Mouse (Mus musculus) MEL (cell line): ENCODE measurements around the gene Syn3. TPM values are rescaled to one million over a fixed set of nuclear protein-coding genes. Genes with fewer than 3 reads are reported as not detected.

Source experiments
- DNase-seq: peaks from one replicate; pipeline ENCODE4 v3.0.0; 2011; ENCODE audit warnings: low read depth, low spot score
- H3K27ac ChIP-seq: 2 replicates; pipeline ENCODE4 v1.5.1; 2012; ENCODE audit warnings: low read depth, mild to moderate bottlenecking, control low read depth, low read length, moderate library complexity; ENCODE audit not compliant: control insufficient read depth
- H3K27me3 ChIP-seq, 2 experiments: fragments of 150-350 bp in 1 of 2; sonication (generic) in 1 of 2; 2 replicates each; pipeline ENCODE4 v1.6.1; 2012; ENCODE audit warnings: low read length in 2 of 2, mild to moderate bottlenecking in 2 of 2, improper control_type of control experiment in 1 of 2, moderate library complexity in 1 of 2; ENCODE audit not compliant: insufficient read depth in 2 of 2, control insufficient read depth in 1 of 2
- H3K36me3 ChIP-seq, 2 experiments: 2 replicates each; pipeline ENCODE4 v1.6.1; 2012 to 2014; ENCODE audit warnings: low read length in 2 of 2, improper control_type of control experiment in 1 of 2, inconsistent platforms in 1 of 2, mild to moderate bottlenecking in 1 of 2; ENCODE audit not compliant: insufficient read depth in 2 of 2, control insufficient read depth in 1 of 2
- H3K4me1 ChIP-seq, 2 experiments: fragments of 150-350 bp in 1 of 2; sonication (generic) in 1 of 2; 2 replicates each; pipeline ENCODE4 v1.6.1; 2012; ENCODE audit warnings: low read length in 2 of 2, improper control_type of control experiment in 1 of 2, mild to moderate bottlenecking in 1 of 2; ENCODE audit not compliant: insufficient read depth in 2 of 2, control insufficient read depth in 1 of 2
- H3K4me3 ChIP-seq, 2 experiments: fragments of 150-350 bp in 1 of 2; sonication (generic) in 1 of 2; 2 replicates each; pipeline ENCODE4 v1.5.1; 2012; ENCODE audit warnings: low read depth in 2 of 2, low read length in 2 of 2, mild to moderate bottlenecking in 2 of 2, moderate library complexity in 2 of 2, control low read depth in 1 of 2, improper control_type of control experiment in 1 of 2; ENCODE audit not compliant: control insufficient read depth in 1 of 2, insufficient read depth in 1 of 2
- H3K79me2 ChIP-seq: 2 replicates; pipeline ENCODE4 v1.6.1; 2012; ENCODE audit warnings: mild to moderate bottlenecking, low read length, moderate library complexity; ENCODE audit not compliant: control insufficient read depth, poor library complexity, insufficient read depth
- H3K9ac ChIP-seq: 2 replicates; pipeline ENCODE4 v1.6.1; 2012; ENCODE audit warnings: low read depth, mild to moderate bottlenecking, control low read depth, low read length, moderate library complexity; ENCODE audit not compliant: control insufficient read depth, poor library complexity, severe bottlenecking
- H3K9me3 ChIP-seq: fragments of 150-350 bp; sonication (generic); replicated peaks from 2 replicates; pipeline ENCODE4 v1.6.1; 2012; ENCODE audit warnings: mild to moderate bottlenecking, low read length, improper control_type of control experiment, moderate library complexity; ENCODE audit not compliant: insufficient read depth
- BHLHE40 ChIP-seq: IDR thresholded peaks from 2 replicates; pipeline ENCODE4 v1.6.1; 2012; ENCODE audit warnings: low read depth, mild to moderate bottlenecking, inconsistent platforms, low read length, improper control_type of control experiment, borderline replicate concordance
- CTCF ChIP-seq, 3 experiments: IDR thresholded peaks in 2 of 3; conservative IDR thresholded peaks in 1 of 3; 2 replicates each; pipeline ENCODE4 v1.5.1; 2011 to 2012; ENCODE audit warnings: low read length in 3 of 3, low read depth in 2 of 3, mild to moderate bottlenecking in 2 of 3, improper control_type of control experiment in 1 of 3, inconsistent platforms in 1 of 3, mixed read lengths in 1 of 3, moderate library complexity in 1 of 3; ENCODE audit not compliant: control insufficient read depth in 1 of 3, insufficient read depth in 1 of 3, poor library complexity in 1 of 3, severe bottlenecking in 1 of 3
- ETS1 ChIP-seq: IDR thresholded peaks from 2 replicates; pipeline ENCODE4 v1.6.1; 2012; ENCODE audit warnings: low read depth, mild to moderate bottlenecking, inconsistent platforms, low read length, improper control_type of control experiment, moderate library complexity
- GABPA ChIP-seq: IDR thresholded peaks from 2 replicates; pipeline ENCODE4 v1.6.1; 2012; ENCODE audit warnings: low read depth, mild to moderate bottlenecking, inconsistent platforms, low read length, improper control_type of control experiment, moderate library complexity
- GATA1 ChIP-seq: IDR thresholded peaks from 2 replicates; pipeline ENCODE4 v1.6.1; 2011; ENCODE audit warnings: low read depth, low read length, improper control_type of control experiment
- HCFC1 ChIP-seq: IDR thresholded peaks from 2 replicates; pipeline ENCODE4 v1.6.1; 2012; ENCODE audit warnings: low read depth, mild to moderate bottlenecking, inconsistent platforms, low read length, improper control_type of control experiment, moderate library complexity
- MAFK ChIP-seq: IDR thresholded peaks from 2 replicates; pipeline ENCODE4 v1.6.1; 2011; ENCODE audit warnings: low read depth, mild to moderate bottlenecking, low read length, improper control_type of control experiment, borderline replicate concordance
- MAX ChIP-seq: IDR thresholded peaks from 2 replicates; pipeline ENCODE4 v1.6.1; 2011; ENCODE audit warnings: low read length, improper control_type of control experiment
- MAZ ChIP-seq: IDR thresholded peaks from 2 replicates; pipeline ENCODE4 v1.6.1; 2012; ENCODE audit warnings: low read depth, mild to moderate bottlenecking, inconsistent platforms, low read length, improper control_type of control experiment
- MXI1 ChIP-seq: IDR thresholded peaks from 2 replicates; pipeline ENCODE4 v1.6.1; 2011; ENCODE audit warnings: mild to moderate bottlenecking, low read depth, low read length, improper control_type of control experiment
- MYB ChIP-seq: IDR thresholded peaks from 2 replicates; pipeline ENCODE4 v1.6.1; 2011; ENCODE audit warnings: mild to moderate bottlenecking, low read depth, low read length, improper control_type of control experiment
- POLR2AphosphoS5 ChIP-seq: IDR thresholded peaks from 2 replicates; pipeline ENCODE4 v1.6.1; 2012; ENCODE audit warnings: low read depth, borderline replicate concordance, mild to moderate bottlenecking, inconsistent platforms, low read length, moderate library complexity, mixed read lengths
- RAD21 ChIP-seq: IDR thresholded peaks from 2 replicates; pipeline ENCODE4 v1.6.1; 2011; ENCODE audit warnings: mild to moderate bottlenecking, low read depth, low read length, improper control_type of control experiment
- TAL1 ChIP-seq: IDR thresholded peaks from 2 replicates; pipeline ENCODE4 v1.6.1; 2012; ENCODE audit warnings: mild to moderate bottlenecking, inconsistent platforms, low read length, moderate library complexity, mixed read lengths
- TCF12 ChIP-seq: IDR thresholded peaks from 2 replicates; pipeline ENCODE4 v1.6.1; 2014; ENCODE audit warnings: low read depth, mild to moderate bottlenecking, inconsistent platforms, low read length, improper control_type of control experiment, moderate library complexity
- USF1 ChIP-seq: IDR thresholded peaks from 2 replicates; pipeline ENCODE4 v1.6.1; 2014; ENCODE audit warnings: low read depth, mild to moderate bottlenecking, inconsistent platforms, low read length, improper control_type of control experiment, moderate library complexity
- USF2 ChIP-seq, 2 experiments: IDR thresholded peaks; 2 replicates each; pipeline ENCODE4 v1.6.1; 2011 to 2012; ENCODE audit warnings: improper control_type of control experiment in 2 of 2, low read length in 2 of 2, borderline replicate concordance in 1 of 2, inconsistent platforms in 1 of 2, low read depth in 1 of 2, mild to moderate bottlenecking in 1 of 2; ENCODE audit not compliant: insufficient read depth in 1 of 2
- ZC3H11A ChIP-seq: IDR thresholded peaks from 2 replicates; pipeline ENCODE4 v1.6.1; 2012; ENCODE audit warnings: low read depth, mild to moderate bottlenecking, inconsistent platforms, low read length, improper control_type of control experiment
- ZMIZ1 ChIP-seq: IDR thresholded peaks from 2 replicates; pipeline ENCODE4 v1.6.1; 2012; ENCODE audit warnings: low read depth, mild to moderate bottlenecking, inconsistent platforms, low read length, improper control_type of control experiment, moderate library complexity
- polyA plus RNA-seq, 2 experiments: library from polyadenylated mRNA; stranded (reverse) in 1 of 2; unstranded in 1 of 2; fragments of >175 nt in 1 of 2; fragments of >200 nt in 1 of 2; gene quantifications; 2 replicates each; pipeline versions ENCODE4 v1.2.1 to v1.2.4; 2012; ENCODE audit warnings: low replicate concordance in 2 of 2, low read depth in 1 of 2; ENCODE audit not compliant: insufficient read length in 2 of 2, insufficient read depth in 1 of 2, missing spikeins in 1 of 2
- total RNA-seq: library from RNA; depleted of rRNA; stranded (reverse); fragments of 300-350 nt; gene quantifications from 2 replicates; pipeline ENCODE4 v1.2.3, GENCODE M21; 2012

Syn3 gene
- total and polyA plus RNA-seq, 3 experiments, result 0.06 TPM; not detected in 2

DNA sequence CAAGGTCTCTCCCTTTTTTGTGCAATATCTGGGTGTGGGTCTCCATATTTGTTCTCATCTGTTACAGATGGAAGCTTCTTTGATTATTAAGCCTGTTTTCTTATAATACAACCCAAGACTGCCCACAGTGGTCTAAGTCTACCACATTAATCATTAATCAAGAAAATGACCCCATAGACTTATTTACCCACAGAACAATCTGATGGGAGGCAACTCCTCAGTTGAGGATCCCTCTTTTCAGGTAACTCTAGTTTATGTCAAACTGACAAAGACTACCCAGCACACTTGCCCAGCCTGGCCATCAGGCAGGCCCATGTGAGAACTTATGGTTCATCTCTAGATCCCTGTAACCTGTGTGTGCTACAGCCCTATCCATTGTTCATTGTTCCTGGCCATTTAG, 345.5 kb downstream of the Syn3 start:
- Histone ChIP-seq H3K79me2 (no peaks in the 10 kb centered on the region), H3K36me3 (no peaks in the 10 kb centered on the region), H3K27ac (no peak overlapping the region), H3K4me1 (no peaks in the 10 kb centered on the region)
- TF ChIP-seq GATA1 (no peak), USF2 (IDR thresholded peaks at IDR 0.05; ENCODE audit: borderline replicate concordance in 1 of 2, insufficient read depth in 1 of 2, low read depth in 1 of 2, low read length in 2 of 2) (no peak), RAD21 (no peak), MAZ (no peak)
- TF ChIP-seq, all 39 proteins: peak for 0
- Histone ChIP-seq H3K27me3 (no peaks in the 10 kb centered on the region), H3K4me3 (no peak overlapping the region), H3K9me3 (no peaks in the 10 kb centered on the region), H3K9ac (no peak overlapping the region)
- no peak for DNase-seq

DNA sequence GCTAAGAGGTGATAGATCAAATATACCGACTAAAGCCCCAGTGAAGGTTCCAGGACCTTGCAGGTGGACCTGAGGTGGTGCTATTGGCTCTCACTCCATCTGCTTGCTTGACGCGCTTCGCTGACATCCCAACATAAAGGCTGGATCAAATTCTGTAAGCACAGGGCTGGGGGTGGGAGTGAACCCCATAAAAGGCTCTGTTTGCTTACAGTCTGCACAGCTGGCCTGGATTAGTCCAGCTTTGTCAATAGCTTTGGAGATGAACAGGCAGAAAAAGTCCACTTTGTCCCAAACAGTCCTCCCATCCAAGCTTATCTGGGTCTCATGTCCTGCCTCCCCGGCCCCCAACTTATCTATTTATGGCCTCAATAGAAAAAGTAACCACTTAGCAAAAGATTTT, 347.3 kb downstream of the Syn3 start:
- Histone ChIP-seq H3K9ac (no peak overlapping the region), H3K9me3 (no peaks in the 10 kb centered on the region), H3K27me3 (no peaks in the 10 kb centered on the region), H3K79me2 (no peaks in the 10 kb centered on the region), H3K4me3 (no peak overlapping the region), H3K36me3 (no peaks in the 10 kb centered on the region), H3K27ac (no peak overlapping the region), H3K4me1 (no peaks in the 10 kb centered on the region)
- DNase-seq, result no peak
- TF ChIP-seq TCF12 (no peak), GABPA (no peak), MYB (no peak), TAL1 (no peak), BHLHE40 (no peak), RAD21 (no peak), MAZ (no peak), ETS1 (no peak), ZMIZ1 (no peak), GATA1 (no peak), MAFK (no peak)

DNA sequence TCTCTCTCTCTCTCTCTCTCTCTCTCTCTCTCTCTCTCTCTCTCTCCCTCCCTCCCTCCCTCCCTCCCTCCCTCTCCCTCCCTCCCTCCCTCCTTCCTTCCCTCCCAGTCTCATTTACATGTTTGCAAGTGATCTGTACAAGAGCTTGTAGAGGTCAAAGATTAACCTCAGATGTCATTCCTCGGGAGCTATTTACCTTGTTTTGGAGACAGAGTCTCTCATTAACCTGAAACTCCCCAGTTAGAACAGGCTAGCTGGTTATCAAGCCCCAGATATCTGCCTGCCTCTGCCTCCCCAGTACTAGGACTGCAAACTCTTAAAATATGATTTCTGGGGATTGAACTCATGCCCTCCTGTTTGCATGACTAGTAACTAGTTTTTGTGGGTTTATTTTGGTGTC, 348.6 kb downstream of the Syn3 start:
- H3K36me3 ChIP-seq, result no peaks in the 10 kb centered on the region
- H3K27ac ChIP-seq, result no peak overlapping the region
- no peak for TF ChIP-seq USF1
- no peak for TF ChIP-seq MXI1
- TF ChIP-seq ETS1, result no peak
- TF ChIP-seq GABPA, result no peak
- TF ChIP-seq ZC3H11A, result no peak
- TF ChIP-seq MAX, result no peak
- no peak for TF ChIP-seq CTCF (IDR thresholded peaks at IDR 0.05 in 2 of 3, conservative IDR thresholded peaks at IDR 0.05 in 1 of 3; ENCODE audit: control insufficient read depth in 1 of 3, insufficient read depth in 1 of 3, low read depth in 2 of 3, low read length in 3 of 3, poor library complexity in 1 of 3, severe bottlenecking in 1 of 3)
- TF ChIP-seq POLR2AphosphoS5, result no peak
- no peak for TF ChIP-seq HCFC1
- TF ChIP-seq, all 39 proteins: peak for 0
- DNase-seq, result no peak
- Histone ChIP-seq H3K4me1 (no peaks in the 10 kb centered on the region), H3K9me3 (no peaks in the 10 kb centered on the region), H3K79me2 (no peaks in the 10 kb centered on the region), H3K27me3 (no peaks in the 10 kb centered on the region), H3K9ac (no peak overlapping the region), H3K4me3 (no peak overlapping the region)
